Mouse (Mus musculus): ENCODE results near the gene Zc2hc1c. TPM values are rescaled to one million over a fixed set of nuclear protein-coding genes. Genes with fewer than 3 reads are reported as not detected.
"Not testable (repeated sequence)": the region's sequence is repeated elsewhere in the genome, so short reads cannot be mapped to it uniquely, and the experiment has no call there.

Gene Zc2hc1c
- total RNA-seq (2022): 1 to 10 TPM; 2.6 to 3.3 (median 3.0) TPM

DNA sequence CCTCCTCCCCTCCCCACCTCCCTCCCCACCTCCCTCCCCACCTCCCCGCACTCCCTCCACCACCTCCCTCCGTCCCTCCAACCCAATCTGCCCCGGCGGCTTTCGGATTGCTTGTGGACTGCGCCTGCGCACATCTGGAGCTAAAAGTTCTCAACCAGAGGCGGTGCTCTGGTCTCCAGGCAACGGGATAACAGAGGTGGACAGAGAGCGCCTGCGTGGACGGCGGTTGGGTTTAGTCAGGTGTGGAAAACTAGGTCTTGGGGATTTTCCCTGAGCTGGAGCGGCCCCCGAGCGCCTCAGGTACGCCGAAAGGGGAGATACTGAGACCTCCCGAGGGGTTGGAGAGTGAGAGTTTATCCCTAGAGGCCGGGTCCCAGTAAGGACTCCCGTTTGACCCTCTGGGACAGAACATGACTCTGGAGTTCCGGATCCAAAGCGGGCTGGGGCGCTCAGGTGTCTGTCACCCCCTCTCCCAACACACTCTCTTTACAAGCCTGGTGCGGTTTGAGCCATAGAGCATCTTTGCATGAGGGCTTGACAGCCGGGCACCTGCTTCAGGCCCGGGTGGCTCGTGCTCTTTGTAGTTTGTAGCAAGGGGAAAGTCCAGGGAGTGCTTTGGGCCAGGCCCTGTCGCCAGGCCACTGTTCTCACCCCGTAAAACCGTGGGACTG, at the start of gene Zc2hc1c:
Gene Zc2hc1c (plus strand): TSS at position 106 of the 671 bp plus-strand sequence.
- peak; percentile 52 to 78 for DNase-seq (ENCODE audit: low spot score in 2 of 2)

DNA sequence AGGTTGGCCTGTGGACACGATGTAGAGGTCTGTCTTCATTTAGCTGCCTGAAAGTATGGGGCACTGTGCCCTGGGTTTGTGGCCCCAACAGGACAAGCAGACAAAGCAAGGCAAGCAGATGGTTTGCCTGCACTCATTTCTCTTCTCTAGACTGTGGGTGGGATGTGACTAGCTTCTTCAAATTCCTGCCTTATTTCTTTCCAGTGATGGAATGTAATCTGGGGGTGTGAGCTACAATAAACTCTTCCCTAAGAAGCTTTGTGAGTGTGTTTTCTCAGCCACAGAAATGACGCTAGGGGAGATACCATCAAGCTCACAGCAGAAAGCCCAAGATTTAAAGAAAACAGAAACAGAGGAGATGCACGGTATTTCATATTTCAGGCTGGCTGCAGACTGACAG, 36.3 kb upstream of the Zc2hc1c start:
- DNase-seq (ENCODE audit: low spot score in 2 of 2): no peak

DNA sequence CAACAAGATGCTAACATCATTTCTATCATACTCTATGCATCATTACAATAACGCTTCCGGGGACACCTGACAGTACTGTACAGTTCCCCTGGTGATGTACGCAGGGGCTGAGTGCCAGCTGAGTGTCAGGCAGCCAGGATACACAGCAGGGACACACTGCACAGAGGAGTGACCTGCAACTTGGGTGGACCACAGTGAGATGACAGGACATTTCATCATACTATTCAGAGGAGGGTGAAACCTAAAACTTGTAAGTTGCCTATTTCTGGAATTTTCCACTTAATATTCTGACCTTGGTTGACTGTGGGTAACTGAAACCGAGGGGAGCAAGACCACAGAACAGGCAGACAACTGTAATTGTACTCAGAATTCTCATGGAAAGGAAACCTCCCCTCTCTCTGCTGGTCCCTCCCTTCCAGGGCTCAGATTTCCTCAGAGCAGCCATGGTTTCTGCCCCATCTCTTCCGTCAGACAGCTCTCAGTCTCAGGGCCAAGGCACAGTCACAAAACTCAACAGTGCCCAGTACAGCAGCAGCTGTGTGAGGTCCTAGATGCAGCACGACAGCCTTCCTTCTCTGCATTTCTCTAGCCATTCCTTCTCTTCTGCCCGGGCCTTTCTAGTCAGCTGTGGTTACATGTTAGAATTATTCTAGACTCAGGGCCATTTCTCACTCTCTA, 32.2 kb upstream of the Zc2hc1c start:
- no peak for DNase-seq (ENCODE audit: low spot score in 2 of 2)

DNA sequence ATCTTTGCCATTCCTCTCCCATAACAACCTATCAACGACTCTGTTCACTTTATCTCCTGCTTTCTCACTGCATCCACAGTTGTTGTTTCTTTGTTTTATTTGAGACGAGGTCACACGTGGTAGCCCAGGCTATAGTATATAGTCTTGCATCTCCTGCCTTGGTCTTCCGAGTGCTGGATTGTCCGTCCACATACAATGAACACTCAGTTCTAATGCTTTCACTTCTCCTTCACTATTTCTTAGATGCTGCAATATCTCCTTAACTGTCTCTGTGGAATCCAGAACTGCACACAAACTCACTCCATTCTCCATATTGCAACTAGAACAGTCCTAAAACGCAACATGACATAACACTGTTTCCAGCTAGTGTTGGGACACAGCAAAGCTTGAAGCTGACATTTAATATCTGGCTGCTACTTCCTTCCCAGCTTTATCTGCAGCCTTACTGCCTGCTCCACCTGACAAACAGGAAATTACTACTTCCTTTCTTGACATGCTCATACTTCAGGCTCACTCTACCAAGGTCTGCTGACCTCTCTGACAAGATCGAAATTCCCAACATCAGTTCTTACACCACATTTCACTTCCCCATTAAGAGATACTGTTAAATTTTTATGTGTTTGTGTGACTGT, 31.3 kb upstream of the Zc2hc1c start:
- DNase-seq (ENCODE audit: low spot score in 2 of 2): no peak

DNA sequence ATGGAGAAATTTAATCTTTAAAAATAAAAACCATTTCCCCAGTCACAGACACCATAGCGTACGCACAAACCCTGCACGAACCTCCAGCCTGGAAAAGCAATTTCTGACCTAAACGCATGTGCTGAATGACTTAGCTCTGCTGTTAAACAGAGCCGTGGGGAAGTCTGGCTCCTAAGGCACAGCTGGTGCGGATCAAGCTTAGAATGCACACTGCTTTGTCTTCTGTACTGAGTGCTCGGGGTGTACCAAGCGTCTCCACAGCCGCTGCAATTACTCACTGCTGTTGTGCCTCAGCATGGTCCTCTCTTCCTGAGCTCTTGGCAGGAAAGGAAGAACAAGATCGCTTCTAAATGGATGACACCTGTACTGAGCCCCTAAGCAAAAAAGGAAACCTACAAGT, 25.9 kb upstream of the Zc2hc1c start:
- DNase-seq (ENCODE audit: low spot score in 2 of 2): no peak

DNA sequence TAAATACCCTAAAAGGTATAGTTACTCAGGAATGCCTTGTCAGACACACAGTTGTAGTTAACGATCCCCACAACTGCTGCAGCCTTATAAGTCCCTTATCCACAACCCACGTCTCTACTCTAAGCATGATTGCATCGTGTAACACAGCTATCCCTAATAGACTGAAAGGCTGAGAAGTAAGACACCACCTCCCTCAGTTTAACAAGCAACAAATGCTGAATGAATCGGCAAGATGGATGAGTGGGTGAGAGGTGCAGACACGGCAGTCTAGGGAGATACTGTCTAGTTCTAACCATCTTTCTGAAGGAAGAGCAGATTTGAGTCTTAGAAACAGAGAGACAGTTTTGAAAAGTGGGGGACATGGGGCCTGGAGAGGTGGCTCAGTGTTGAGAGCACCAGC, 25.2 kb upstream of the Zc2hc1c start:
- DNase-seq (ENCODE audit: low spot score in 2 of 2): no peak

DNA sequence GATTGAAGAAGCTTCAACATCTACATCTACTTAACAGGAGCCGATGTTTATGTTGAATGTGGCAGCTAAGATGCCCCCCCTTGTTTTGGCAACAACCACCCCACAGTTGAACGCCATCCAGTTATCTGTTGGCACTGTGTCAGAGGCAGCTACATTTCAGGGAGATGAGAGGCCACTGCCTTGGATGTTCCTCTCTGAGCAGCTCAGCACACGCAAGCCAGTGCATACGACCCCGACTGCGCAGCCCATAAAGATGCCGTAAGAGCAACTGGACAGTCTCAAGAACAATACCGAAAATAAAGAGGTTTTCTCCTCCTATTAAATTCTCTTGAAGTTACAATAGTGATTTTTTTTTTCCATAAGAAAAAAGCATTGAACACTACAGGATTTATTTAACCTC, 23.9 kb upstream of the Zc2hc1c start:
- DNase-seq (ENCODE audit: low spot score in 2 of 2): no peak

DNA sequence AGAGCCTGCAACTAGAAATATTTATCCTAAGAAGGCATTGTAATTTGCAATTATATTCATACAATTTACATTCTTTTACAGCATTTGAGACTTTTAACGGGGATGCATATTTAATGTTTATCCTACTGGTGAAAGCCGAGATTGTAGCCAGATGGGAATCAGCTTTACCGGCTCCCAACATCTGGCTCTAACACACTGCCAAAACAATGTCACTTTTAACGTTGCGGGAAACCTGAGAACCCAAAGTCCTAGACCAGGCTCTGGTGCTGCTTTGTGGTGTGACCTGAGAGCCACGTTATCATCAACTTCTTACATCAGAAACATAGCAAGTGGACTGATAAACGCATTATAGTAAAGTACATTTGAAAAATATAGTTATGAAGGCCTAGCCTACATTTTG, 23.5 kb upstream of the Zc2hc1c start:
- DNase-seq (ENCODE audit: low spot score in 2 of 2): no peak

DNA sequence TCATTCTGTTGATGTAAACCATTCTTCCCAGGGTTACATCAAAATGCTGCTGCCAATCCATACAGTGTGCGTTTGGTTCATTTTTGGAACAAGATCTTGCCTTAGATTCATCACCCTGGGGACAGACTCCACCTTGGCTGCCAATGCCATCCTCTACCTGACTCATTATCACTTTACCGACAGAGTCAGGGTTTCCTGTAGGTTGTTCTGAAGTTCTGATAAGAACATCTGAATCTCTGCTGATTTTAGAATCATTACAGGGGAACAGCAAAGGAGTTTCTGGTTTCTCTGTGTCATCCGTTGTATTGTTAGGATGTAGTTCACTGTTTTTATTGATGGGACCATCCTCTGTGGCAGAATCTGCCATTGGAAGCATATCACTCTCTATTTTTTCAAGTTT, 22.1 kb upstream of the Zc2hc1c start:
- DNase-seq (ENCODE audit: low spot score in 2 of 2): no peak

DNA sequence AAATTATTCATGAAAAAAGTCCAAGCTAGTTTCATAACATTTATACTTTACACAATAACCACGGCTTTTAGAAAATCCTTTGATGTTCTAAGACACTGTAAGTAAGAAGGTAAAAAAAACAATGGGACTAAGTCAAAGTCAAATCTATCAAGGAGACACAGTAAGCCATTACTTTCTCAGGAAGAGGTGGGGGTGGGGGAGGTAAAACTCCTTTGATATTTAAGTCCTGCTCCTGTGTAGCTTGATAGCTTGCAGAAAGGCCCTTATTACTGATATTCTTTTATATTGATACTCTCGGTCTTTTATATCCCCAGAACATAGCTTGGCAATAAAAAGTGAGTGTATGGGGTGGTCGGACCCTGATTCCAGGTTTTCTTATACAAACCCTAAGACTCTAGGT, 18.6 kb upstream of the Zc2hc1c start:
- DNase-seq (ENCODE audit: low spot score in 2 of 2): no peak

DNA sequence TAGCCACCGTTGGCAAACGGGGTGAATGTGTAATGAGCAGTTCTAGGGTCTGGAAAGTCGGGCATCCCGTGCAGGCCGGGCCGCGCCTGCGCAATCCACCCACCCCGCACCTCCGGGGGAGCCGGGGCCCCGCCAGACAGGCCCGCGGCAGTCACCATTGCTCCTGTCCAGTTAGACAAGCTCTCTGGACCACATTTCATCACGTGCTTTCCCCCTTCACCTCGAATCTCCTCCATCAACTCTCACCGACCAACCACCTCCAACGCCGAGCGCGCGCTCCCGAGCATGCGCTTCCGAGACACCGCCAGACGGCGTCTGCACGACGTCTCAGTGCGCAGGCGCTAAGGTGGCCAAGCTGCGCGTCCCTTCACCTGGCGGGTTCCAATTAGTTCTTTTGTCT, 18.1 kb upstream of the Zc2hc1c start, which contains the start of gene Mlh3:
Gene Mlh3 (minus strand): TSS at position 281 of the 400 bp plus-strand sequence.
- peak; percentile 70 to 85 for DNase-seq (ENCODE audit: low spot score in 2 of 2)

DNA sequence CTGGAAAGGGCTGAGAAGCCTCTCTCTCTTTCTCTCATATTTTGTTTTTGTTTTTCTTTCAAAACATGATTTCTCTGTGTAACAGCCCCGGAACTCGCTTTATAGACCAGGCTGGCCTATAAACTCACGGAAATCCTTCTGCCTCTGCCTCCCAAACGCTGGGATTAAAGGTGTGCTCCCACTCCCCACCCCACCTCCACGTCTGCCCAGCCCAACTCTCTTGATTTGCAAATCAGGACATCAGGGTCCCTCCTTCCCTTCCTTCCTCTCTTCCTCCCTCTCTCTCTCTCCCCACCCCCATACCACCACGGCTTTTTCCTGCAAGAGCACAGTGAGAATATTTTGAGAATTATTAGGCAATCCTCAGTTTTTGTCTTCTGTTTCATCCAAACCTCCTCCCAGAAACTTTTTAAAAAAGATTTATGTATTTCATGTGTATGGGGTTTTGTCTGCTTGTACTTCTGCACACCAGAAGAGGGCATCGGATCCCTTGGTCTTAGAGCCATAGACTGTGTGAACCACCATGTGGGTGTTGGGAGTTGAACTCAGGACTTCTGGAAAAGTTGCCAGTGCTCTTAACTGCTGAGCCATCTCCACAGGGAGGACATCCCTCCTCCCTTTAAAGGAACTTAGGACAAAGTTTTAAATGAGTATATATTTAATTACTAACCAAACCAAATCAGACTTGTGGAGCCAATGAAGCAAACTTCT, 17.1 kb upstream of the Zc2hc1c start:
- DNase-seq (ENCODE audit: low spot score in 2 of 2): no peak

DNA sequence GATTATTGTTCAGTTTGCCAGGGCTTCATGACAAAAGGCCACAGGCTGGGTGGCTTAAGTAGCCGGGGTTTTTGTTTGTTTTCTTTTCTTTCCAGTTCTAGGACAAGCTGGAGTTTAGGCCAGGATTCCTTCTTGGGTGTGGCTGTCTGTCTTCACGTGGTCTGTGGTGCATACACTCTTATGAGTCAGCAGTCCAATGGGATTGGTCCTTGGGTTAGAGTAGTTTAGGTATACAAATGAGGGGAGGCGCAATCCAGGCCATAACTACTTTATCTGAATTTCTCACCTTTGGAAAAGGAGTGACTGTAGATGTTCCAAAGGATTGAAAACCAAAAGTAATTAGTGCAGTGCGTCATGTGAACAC, 16.6 kb upstream of the Zc2hc1c start:
- DNase-seq (ENCODE audit: low spot score in 2 of 2): no peak

DNA sequence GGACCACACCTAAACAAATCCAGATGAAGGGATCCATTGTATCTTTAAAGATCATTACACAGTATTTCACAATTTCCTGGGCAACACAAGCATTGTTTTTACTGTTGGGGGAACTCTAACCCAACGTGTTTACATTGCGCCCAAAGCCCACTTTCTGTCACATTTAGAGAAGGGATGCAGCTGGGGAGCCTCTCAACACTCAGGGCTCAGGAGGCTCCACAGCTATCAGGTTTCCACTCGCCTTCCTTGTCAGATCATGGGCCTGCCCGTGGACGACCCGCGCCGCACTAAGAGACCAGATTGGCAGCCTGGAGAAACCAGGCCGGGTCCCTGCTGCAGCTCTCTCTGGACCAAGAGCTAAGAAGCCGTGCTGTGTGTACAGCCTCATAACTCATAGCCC, 14.9 kb upstream of the Zc2hc1c start:
- DNase-seq (ENCODE audit: low spot score in 2 of 2): no peak

DNA sequence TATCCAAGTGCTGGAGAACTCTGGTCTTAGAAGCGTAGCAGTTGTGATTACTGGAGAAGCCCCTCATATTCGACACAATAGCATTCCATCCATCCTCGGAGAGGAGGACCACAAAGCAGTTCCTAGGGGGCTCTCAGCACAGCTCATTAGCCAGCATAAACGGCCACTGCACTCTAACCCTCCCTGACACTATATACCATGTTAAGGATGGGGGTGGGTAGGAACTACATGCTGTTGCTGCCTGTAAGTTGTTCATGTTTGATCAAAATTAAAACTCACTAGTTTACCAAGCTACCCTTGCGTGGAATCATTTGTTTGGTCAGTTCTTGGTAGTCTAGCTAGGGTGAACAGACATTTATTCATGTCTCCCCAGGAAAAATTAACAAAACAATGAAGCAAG, 12.1 kb upstream of the Zc2hc1c start:
- no peak for DNase-seq (ENCODE audit: low spot score in 2 of 2)

DNA sequence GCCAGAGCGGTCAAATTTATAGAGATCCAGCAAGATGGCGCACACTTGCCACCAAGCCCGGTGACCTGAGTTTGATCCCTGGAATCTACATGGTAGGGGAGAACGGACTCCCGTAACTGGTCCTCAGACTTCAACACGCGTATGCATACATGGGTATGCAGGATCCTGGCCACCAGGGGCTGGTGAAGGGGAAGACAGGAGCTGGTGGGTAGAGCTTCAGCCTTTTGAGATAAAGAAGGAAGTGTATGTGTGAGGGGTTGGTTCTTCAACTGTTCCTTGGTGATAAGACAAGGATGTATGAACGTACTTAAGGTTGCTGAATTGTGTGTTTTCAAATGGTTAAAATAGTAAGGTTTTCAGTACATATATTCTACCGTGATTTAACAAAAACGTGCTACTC, 9.5 kb upstream of the Zc2hc1c start:
- DNase-seq (ENCODE audit: low spot score in 2 of 2): no peak

DNA sequence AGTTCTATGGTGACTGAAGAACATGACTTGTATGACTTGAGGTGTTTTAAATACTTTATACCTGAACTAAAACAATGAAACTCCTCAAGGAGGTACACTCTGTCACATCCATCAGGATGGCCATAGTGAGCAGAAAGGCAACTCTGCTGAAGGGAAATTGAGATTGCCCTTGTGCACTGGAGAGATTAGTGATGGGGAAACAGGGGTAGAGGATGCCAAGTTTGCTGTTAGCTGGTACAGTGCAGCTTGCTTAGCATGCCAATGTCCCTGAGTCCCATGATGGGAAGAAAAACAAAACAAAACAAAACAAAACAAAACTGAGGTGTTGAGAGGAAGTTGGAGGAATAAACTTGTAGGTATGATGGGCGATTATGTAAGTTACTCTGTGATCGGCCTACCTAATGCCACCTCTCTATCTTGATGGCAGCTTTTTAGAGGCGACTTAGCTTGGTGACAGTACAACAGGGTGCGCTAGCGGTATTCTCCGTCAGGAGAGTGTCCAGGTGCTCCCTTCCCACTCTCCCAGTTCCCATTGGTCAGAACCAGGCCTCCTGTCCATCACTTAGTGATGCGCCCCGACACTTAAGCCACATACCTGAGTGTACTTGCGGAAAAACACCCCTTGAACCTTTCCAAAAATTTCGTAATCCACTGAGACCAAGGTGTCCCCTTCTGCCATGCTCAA, 8.9 kb upstream of the Zc2hc1c start:
- peak in 1 of 2 experiments; percentile 20 for DNase-seq (ENCODE audit: low spot score in 2 of 2)

DNA sequence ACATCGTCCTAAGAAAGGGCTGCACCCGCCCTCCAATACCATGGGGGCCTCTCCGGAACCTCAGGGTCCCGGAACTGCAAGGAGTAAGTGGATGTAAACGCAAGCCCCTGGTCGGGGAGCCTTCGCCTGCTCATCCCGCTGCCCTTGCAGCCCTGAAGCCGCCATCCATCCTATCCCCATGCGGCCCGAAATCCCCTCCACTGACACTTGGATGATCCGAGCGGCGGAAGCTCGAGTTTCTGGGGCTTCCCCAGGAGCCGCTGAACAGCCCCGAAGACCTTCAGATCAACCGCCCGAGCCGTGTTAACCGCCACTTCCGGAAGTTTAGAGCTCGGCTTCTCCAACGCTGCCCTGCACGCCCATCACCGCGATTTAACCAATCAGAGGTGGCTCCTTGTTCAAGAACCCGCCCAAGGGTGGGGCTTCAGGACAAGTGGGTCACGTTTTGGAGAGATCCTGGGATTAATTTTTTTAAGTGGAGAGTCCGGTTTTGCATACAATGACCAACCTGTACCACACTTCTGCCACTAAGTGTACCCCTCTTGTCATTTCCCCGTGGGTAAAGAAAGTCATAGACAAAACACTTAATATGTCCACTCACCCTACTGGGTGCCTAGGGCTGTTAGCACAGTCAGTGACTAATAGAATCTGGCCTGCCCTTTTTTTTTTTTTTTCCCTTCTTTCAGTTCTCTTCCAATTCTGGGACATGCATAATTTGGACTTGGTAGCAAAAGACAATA, 8.1 kb upstream of the Zc2hc1c start:
- peak; percentile 94 to 98 for DNase-seq (ENCODE audit: low spot score in 2 of 2)

DNA sequence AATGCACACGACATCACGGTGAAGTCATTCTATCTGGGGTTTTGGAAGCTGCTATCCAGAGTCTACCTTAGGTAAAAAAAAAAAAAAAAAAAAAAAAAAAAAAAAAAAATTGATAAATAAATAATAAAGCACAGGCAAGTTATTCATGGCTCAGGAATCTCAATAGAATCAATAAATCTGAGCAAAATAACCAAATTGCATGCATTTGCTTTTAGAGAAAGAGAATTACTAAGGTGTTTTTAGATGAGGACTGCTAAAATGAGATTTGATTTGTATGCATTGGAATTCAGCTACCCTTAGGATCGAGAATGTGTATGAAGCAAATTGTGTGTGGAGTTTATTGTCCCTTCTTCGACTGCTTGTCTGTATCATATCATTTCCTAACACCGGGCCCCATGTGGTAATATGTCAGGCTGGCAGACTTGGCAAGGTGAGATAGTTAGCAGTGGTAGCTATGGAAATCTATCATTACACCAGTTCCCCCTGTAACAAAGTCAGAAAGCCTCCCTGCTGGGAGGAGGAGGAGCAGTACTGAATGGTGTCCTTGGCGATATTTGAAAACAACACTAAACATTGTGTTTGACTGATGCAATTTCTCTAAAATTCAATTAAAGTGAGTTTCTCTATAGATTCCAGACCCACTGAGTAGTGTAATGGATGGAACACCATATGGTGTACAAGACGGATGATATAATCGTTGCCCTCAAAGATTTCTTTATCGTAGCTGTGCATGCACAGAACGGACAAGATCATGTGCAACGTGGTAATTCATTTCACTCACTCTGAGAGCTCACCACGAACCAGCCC, 7.3 kb upstream of the Zc2hc1c start:
- no peak for DNase-seq (ENCODE audit: low spot score in 2 of 2)

DNA sequence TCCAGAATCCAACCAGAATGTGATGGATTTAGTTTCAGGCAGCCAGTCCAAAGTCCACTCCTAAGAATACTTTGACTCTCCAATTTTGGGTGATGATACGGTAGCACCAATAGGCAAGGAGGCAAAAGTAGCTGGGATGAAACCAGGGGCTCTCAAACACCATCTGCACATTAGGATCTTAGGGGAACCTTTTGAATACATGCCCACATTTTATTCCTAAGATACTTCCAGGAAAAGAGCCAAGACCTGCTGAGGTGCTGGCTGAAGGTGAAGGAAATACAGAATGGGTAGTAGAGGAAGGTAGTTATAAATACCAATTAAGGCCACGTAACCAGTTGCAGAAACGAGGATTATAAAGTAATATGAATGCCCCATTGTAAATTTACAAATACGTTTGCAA, 6.6 kb upstream of the Zc2hc1c start:
- DNase-seq (ENCODE audit: low spot score in 2 of 2): not testable (repeated sequence)
